Mouse (Mus musculus): ENCODE data around the gene Krit1. TPM values are rescaled to one million over a fixed set of nuclear protein-coding genes. Genes with fewer than 3 reads are reported as not detected.
A peak's percentile ranks its signal among the peaks of the same experiment; 100 is the strongest.
"Not testable (repeated sequence)": the region's sequence is repeated elsewhere in the genome, so short reads cannot be mapped to it uniquely, and the experiment has no call there.

The Krit1 gene
- polyA plus RNA-seq, 1 experiment from 2014 or later: 33.2 TPM

DNA sequence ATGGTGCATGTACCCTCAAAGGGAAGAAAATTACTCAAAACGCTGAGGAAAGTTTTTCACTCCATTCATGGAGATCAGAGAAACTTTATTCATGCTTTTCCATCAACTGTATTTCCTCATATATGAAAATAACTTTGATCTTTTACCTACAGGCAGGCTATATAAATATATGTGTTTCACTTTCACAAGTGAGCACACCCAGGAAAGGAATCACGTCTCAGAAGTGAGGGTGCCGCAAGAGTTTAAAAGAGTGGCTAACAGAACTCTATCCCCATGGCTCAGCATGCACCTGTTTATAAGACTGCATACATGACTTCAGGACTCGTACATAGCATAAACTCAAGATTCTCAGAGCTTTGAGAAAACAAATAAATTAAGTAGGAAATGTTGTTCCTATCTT is 2.1 kb upstream of the Krit1 start:
- Histone ChIP-seq H3K9ac (no peak overlapping the region), H3K9me3 (no peaks in the 10 kb centered on the region), H3K4me1 (peaks cover 16% of the 10 kb centered on the region), H3K27me3 (replicated peaks) (no peaks in the 10 kb centered on the region), H3K4me2 (peak overlapping the region; percentile 50), H3K27ac (replicated peaks) (no peak overlapping the region), H3K4me3 (no peak overlapping the region), H3K36me3 (no peaks in the 10 kb centered on the region)
- ATAC-seq (ENCODE audit: extremely low read depth, insufficient number of reproducible peaks, low FRiP score, low TSS enrichment): no peak
- WGBS: 73% methylated on average over 4 of the region's 4 CpGs

DNA sequence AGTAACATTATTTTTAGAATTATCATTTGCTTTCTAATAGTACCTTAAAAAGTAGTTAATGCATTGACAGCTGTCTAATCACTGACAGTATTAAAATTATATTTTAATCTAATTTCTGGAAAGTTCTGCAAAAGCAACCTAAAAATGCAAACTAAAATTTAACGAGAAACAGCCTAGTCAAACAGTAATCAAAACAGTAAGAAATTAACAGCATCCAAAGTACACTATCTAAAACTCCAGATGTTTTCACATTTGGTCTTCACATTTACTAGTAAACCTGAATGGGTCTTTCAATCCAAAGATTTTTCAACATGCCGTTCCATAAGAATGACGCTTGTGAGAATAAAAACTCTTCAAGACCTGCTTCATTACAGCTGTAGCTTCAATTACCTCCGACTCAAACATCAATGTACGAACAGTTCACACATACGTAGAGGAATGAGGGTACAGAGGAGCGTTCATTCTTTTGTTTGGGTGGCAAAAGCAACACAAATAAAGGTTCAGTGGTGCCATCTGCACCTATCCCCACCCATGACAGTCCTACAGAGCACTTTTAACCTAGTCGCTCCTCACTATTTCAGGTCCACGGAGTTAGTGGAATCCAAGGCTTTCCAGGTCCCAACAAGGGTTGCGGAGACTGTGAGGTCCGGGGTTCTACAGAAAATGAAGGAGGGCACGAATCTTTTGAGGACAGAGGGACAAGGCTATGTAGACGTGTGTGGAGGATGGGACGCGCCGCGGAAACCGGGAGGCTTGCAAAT is 1.1 kb upstream of the Krit1 start:
- no peak for ATAC-seq (ENCODE audit: extremely low read depth, insufficient number of reproducible peaks, low FRiP score, low TSS enrichment)
- 6% methylated on average over 18 of the region's 18 CpGs for WGBS
- Histone ChIP-seq H3K4me2 (peak overlapping the region; percentile 95), H3K9ac (peak overlapping the region; percentile 95), H3K27ac (replicated peaks) (peak overlapping the region; percentile 93), H3K27me3 (replicated peaks) (no peaks in the 10 kb centered on the region), H3K36me3 (0 out of 2 replicates have a peak, but pooled peaks cover 2% of the 10 kb centered on the region), H3K4me3 (peak overlapping the region; percentile 95), H3K4me1 (peaks cover 16% of the 10 kb centered on the region), H3K9me3 (no peaks in the 10 kb centered on the region)

DNA sequence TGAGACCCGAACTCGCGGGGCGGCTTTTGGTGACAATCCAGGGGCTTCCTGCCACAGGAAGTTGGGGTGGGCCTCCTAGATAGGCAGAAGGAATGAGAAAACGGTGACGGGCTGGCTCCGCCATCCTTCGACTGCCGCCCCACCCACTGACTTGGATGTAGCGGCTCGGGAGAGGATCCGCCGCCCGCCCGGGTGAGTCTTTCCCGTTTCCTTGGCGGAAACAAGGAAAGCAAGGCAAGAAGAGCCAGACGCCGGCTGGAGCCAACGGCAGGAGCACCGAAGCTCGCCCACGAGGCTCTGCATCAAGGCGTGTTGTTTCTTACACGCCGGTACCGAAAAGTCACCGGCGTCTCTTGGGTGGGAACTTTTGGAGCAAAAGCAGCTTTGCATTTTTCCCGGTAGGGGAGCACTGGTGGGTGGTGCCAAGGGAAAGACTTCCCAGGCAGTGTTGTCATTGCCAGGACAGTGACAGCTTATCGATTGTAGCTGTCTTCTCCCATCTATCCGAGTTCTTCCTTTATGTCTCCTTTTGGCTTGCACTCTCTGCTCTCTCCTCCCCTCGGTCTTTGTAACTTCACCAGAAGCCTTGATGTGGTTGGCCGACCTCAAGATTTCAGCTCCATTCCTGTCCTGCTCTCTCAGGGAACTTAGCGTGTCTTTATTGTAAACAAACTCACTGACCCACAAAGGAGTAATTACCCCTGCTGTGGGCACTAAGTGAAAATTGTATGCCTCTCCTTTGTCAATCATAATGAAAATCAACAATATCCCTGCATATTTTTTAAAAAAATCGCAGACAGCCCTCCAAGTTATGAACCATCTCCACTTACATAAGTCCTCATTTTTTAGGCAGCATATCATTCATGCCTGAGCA is 545 bp downstream of the Krit1 start:
- ATAC-seq (ENCODE audit: extremely low read depth, insufficient number of reproducible peaks, low FRiP score, low TSS enrichment): peak; percentile 68
- Histone ChIP-seq H3K27ac (replicated peaks) (peak overlapping the region; percentile 93), H3K4me3 (peak overlapping the region; percentile 95), H3K4me1 (peaks cover 14% of the 10 kb centered on the region), H3K4me2 (peak overlapping the region; percentile 95), H3K36me3 (peaks cover 13% of the 10 kb centered on the region), H3K27me3 (replicated peaks) (no peaks in the 10 kb centered on the region), H3K9ac (peak overlapping the region; percentile 95), H3K9me3 (no peaks in the 10 kb centered on the region)
- WGBS: under 1% methylated on average over 36 of the region's 36 CpGs

DNA sequence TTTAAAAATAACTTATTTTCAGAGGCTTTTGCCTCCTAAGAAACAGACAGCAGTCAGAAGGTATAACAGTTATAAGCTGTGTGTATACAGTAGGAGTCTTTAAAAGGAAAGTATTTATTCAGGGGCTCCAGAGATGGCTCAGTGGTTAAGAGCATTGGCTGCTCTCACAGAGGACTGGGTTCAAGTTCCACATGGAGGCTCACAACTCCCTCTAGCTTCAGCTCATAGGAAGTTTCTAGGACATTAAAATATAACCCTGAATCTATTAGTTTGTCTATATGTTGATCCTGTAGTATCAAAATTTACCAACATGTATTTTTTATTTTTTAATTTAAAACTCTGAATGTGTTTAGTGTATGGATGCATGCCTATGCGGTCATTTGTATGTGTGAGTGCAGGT is 5.5 kb downstream of the Krit1 start:
- Histone ChIP-seq H3K27ac (replicated peaks) (no peak overlapping the region), H3K4me1 (peaks cover 3% of the 10 kb centered on the region), H3K9ac (no peak overlapping the region), H3K4me2 (no peak overlapping the region), H3K4me3 (no peak overlapping the region), H3K36me3 (peaks cover 48% of the 10 kb centered on the region), H3K27me3 (replicated peaks) (no peaks in the 10 kb centered on the region), H3K9me3 (no peaks in the 10 kb centered on the region)
- WGBS: 97% methylated on average over 1 of the region's 1 CpGs
- ATAC-seq (ENCODE audit: extremely low read depth, insufficient number of reproducible peaks, low FRiP score, low TSS enrichment): no peak

DNA sequence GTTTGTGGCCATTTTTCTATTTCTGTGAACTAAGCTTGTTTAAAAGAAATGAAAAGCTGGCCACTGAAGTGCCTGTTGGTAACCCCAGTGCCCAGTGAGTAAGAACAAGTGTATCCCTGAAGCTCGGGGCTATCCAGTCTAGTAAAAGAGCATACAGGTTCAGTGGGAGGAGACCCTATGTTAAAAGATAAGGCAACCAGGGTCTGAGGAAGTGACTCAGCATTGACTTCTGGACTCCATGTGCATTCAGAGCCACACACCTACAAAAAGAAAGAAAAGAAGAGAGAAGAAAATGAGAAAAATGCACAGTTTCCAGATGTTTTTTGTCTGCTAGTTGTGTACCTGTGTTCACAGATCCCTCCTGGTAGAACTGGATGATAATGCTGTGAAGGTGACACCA is 31.1 kb downstream of the Krit1 start:
- 61% methylated on average over 1 of the region's 1 CpGs for WGBS
- Histone ChIP-seq H3K4me1 (no peaks in the 10 kb centered on the region), H3K9me3 (no peaks in the 10 kb centered on the region; the same call in 1 of the 2 replicates), H3K4me2 (no peak overlapping the region), H3K4me3 (no peak overlapping the region), H3K36me3 (peaks cover 66% of the 10 kb centered on the region), H3K9ac (no peak overlapping the region), H3K27me3 (replicated peaks) (no peaks in the 10 kb centered on the region), H3K27ac (replicated peaks) (no peak overlapping the region)
- no peak for ATAC-seq (ENCODE audit: extremely low read depth, insufficient number of reproducible peaks, low FRiP score, low TSS enrichment)

DNA sequence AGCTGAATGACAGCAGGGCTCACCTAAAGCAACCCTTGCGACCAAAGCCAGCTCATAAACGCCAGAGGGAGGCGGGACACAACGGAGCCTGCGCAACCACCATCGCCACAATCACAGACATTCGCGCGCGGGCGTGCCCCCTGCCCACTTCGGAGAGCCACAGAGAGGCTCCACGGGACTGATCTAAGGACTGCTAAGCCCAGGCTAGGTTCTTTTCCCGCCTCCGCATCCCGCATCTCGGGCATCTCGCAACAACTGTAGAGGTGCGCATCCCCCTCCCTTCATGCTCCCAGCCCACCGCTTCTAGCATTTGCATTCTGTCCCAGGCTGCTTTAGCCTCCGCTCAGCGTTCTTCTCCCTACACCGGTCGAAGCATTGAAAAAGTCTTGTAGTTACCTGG is 42.0 kb downstream of the Krit1 start, which contains the start of gene Lrrd1:
TSS of gene Lrrd1 (plus strand) at position 148 of the 400 bp plus-strand sequence.
- no peak within 1 kb of the TSS for H3K27ac ChIP-seq (replicated peaks)
- no peaks in the 10 kb centered on the region for H3K27me3 ChIP-seq (replicated peaks)
- 5% methylated on average over 24 of the region's 24 CpGs for WGBS
- H3K4me1 ChIP-seq: peaks cover 5% of the 10 kb centered on the region; the same call in 1 of the 2 replicates
- H3K9ac ChIP-seq: peak within 1 kb of the TSS; percentile 77
- peak within 1 kb of the TSS; percentile 57 for H3K4me3 ChIP-seq
- H3K36me3 ChIP-seq: peaks cover 26% of the 10 kb centered on the region
- no peaks in the 10 kb centered on the region for H3K9me3 ChIP-seq
- no peak for ATAC-seq (ENCODE audit: extremely low read depth, insufficient number of reproducible peaks, low FRiP score, low TSS enrichment)
- peak within 1 kb of the TSS; percentile 80 for H3K4me2 ChIP-seq

DNA sequence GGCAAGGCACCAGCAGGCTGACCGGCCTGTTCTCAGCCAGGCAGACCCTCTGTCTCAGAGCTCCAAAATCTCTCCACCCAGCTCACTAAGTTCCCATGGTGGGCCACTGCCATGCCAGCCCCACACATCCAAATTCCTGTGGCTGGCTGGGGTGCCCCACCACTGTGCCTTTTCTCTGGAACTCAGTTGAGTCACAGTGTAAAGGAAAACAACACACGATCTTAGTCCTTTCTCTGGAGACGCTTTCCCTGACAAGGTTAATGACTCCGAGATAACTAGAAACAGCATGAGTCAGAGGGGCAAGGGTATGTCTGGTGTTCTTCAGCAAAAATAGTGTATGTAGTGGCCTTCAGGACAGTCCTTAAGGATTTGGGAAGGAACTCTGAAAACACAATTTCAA is 67.2 kb downstream of the Krit1 start:
- H3K9ac ChIP-seq: no peak overlapping the region
- no peaks in the 10 kb centered on the region for H3K27me3 ChIP-seq (replicated peaks)
- WGBS: 33% methylated on average over 4 of the region's 4 CpGs
- H3K4me2 ChIP-seq: no peak overlapping the region
- no peak overlapping the region for H3K27ac ChIP-seq (replicated peaks)
- H3K9me3 ChIP-seq: no peaks in the 10 kb centered on the region
- no peak overlapping the region for H3K4me3 ChIP-seq
- no peaks in the 10 kb centered on the region for H3K36me3 ChIP-seq
- no peak for ATAC-seq (ENCODE audit: extremely low read depth, insufficient number of reproducible peaks, low FRiP score, low TSS enrichment)
- 0 out of 2 replicates have a peak, but pooled peaks cover 3% of the 10 kb centered on the region for H3K4me1 ChIP-seq

DNA sequence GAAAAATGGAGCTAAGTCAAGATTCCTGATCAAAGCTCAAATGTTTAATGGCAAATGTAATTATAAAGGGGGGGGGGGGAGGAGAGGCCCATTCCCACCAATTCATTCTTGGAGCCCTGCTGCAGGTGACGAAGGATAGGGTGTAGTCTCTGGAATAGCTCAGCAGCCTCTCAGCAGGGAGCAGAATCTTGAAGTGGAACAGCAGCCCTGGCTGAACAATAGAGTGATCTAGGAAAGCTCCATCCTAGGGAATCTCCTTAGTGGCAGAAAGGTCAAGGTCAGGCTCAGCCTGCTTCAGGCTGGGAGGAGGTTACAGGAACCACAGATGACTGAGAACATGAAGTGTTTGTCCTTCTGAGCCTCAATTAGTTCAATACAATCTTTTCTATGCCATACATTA is 69.4 kb downstream of the Krit1 start:
- H3K9ac ChIP-seq: no peak overlapping the region
- H3K9me3 ChIP-seq: no peaks in the 10 kb centered on the region
- no peaks in the 10 kb centered on the region for H3K36me3 ChIP-seq
- no peak overlapping the region for H3K4me2 ChIP-seq
- WGBS: 52% methylated on average over 1 of the region's 1 CpGs
- no peak overlapping the region for H3K4me3 ChIP-seq
- ATAC-seq (ENCODE audit: extremely low read depth, insufficient number of reproducible peaks, low FRiP score, low TSS enrichment): no peak
- 0 out of 2 replicates have a peak, but pooled peaks cover 3% of the 10 kb centered on the region for H3K4me1 ChIP-seq
- no peaks in the 10 kb centered on the region for H3K27me3 ChIP-seq (replicated peaks)
- H3K27ac ChIP-seq (replicated peaks): no peak overlapping the region

DNA sequence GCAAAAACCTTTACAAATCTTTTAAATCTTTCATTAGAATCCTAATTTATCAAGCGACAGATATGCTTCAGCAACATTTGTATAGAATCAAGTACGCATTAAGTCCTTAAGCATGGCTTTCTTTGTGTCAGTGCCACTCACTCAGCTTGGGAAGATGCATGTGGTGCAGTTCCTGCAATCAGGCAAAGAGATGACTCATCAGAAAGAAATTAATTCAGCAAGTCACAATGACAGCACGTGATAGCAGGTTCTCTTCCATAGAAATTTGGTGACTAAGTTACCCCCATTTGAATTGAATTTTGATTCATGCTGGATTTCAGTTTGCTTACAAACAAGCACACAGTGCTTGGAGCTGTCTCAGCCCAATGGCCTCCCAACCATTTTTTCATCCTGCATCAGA is 70.5 kb downstream of the Krit1 start:
- 70% methylated on average over 3 of the region's 3 CpGs for WGBS
- H3K27me3 ChIP-seq (replicated peaks): no peaks in the 10 kb centered on the region

DNA sequence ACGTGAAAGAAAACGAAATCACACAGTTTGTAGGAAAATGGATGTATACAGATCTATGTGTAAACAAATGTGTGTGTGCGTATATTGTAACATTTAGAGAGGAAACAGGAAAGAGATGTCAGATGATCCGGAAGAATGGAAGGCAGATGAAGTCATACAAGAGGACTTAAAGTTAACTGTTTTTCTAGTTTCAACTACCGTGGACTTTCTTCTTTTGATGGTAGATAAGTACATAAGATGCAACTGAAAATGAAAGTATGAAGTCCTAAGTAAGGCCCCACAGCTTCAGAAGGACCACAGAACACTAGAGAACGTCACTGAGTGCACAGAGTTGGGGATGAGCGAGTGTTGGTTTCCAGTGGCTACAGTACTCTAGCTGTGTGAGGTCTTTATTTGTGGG is 83.9 kb downstream of the Krit1 start:
- not testable (repeated sequence) for H3K9me3 ChIP-seq; H3K9ac ChIP-seq; H3K4me3 ChIP-seq; ATAC-seq (ENCODE audit: extremely low read depth, insufficient number of reproducible peaks, low FRiP score, low TSS enrichment); H3K36me3 ChIP-seq; H3K4me2 ChIP-seq; H3K4me1 ChIP-seq; H3K27ac ChIP-seq (replicated peaks); H3K27me3 ChIP-seq (replicated peaks)
- 78% methylated on average over 7 of the region's 7 CpGs for whole genome bisulfite sequencing

More for the DNA sequence above, 70.5 kb downstream of the Krit1 start:
- no peak overlapping the region for H3K9ac ChIP-seq
- ATAC-seq (ENCODE audit: extremely low read depth, insufficient number of reproducible peaks, low FRiP score, low TSS enrichment): no peak
- H3K36me3 ChIP-seq: no peaks in the 10 kb centered on the region
- H3K9me3 ChIP-seq: no peaks in the 10 kb centered on the region
- 0 out of 2 replicates have a peak, but pooled peaks cover 3% of the 10 kb centered on the region for H3K4me1 ChIP-seq
- no peak overlapping the region for H3K4me2 ChIP-seq
- H3K27ac ChIP-seq (replicated peaks): no peak overlapping the region
- no peak overlapping the region for H3K4me3 ChIP-seq

DNA sequence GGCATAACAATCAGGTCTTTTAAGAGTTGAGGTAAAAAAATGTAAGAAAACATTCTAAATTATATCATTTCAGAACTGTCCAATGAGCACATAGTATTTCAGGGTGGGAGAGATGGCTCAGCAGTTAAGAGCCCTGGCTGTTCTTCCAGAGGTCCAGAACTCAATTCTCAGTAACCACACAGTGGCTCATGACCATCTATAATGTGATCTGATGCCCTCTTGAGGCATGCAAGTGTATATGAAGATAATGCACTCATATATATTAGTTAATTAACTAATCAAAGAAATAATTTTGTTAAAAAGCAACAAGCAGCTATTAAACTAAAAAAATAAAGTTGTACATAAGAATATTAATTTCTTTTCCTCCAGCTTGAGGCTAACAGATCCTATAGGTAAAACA is 86.2 kb downstream of the Krit1 start:
- no peak overlapping the region for H3K4me3 ChIP-seq
- no peak overlapping the region for H3K27ac ChIP-seq (replicated peaks)
- no peaks in the 10 kb centered on the region for H3K9me3 ChIP-seq
- ATAC-seq (ENCODE audit: extremely low read depth, insufficient number of reproducible peaks, low FRiP score, low TSS enrichment): no peak
- no peaks in the 10 kb centered on the region for H3K36me3 ChIP-seq
- H3K9ac ChIP-seq: no peak overlapping the region
- no peak overlapping the region for H3K4me2 ChIP-seq
- H3K4me1 ChIP-seq: 0 out of 2 replicates have a peak, but pooled peaks cover 7% of the 10 kb centered on the region
- no peaks in the 10 kb centered on the region for H3K27me3 ChIP-seq (replicated peaks)
